Mouse (Mus musculus): ENCODE data around the gene Slc25a22. TPM values are rescaled to one million over a fixed set of nuclear protein-coding genes. Genes with fewer than 3 reads are reported as not detected.

Gene Slc25a22
- total and polyA plus RNA-seq, 3 experiments, result 6.5 to 31.5 (median 16.1) TPM

- dilution Hi-C loops (cut with MboI; ENCODE audit: extremely low pct_ligation_motif_present, extremely low pct_unique_long_range_greater_than_20kb, low sequenced_read_pairs) (no loop called here), in situ Hi-C loops (cut with MboI; ENCODE audit: low pct_ligation_motif_present, low pct_unique_long_range_greater_than_20kb, low sequenced_read_pairs) (no loop called here)
- H3K79me2 ChIP-seq (replicated peaks; ENCODE audit: control insufficient read depth, extremely low read depth, insufficient read depth, poor library complexity, severe bottlenecking), result peaks cover 18% of the 10 kb centered on the region
- H3K4me1 ChIP-seq (ENCODE audit: control insufficient read depth in 1 of 2, insufficient read depth in 2 of 2), result peaks cover 4 to 32% of the 10 kb centered on the region in 2 experiments
- no peak overlapping the region for H3K4me3 ChIP-seq (replicated peaks in 1 of 3; ENCODE audit: low read depth in 2 of 3, low read length in 2 of 3, poor library complexity in 1 of 3)
- H3K27ac ChIP-seq (ENCODE audit: insufficient read depth, low read depth), result no peak overlapping the region
- H3K4me2 ChIP-seq (ENCODE audit: insufficient read depth, low read depth, poor library complexity, severe bottlenecking), result no peak overlapping the region
- TF ChIP-seq UBTF (IDR thresholded peaks at IDR 0.05; ENCODE audit: low read depth, low read length), result no peak
- H3K27me3 ChIP-seq (replicated peaks), result peaks cover 7% of the 10 kb centered on the region
- no peak for DNase-seq (ENCODE audit: extremely low read depth)
- H3K9ac ChIP-seq (ENCODE audit: insufficient read depth, low read depth), result no peak overlapping the region
- H3K9me3 ChIP-seq (replicated peaks; ENCODE audit: low read length), result no peaks in the 10 kb centered on the region
- peaks cover 2 to 7% of the 10 kb centered on the region in 2 experiments for H3K36me3 ChIP-seq (replicated peaks in 1 of 2; ENCODE audit: control insufficient read depth in 1 of 2, insufficient read depth in 1 of 2, low read length in 1 of 2)
Observed at GRCm38 (mm10) chr7:141390326-141391259, 47.1 kb downstream of the Slc25a22 start.

- Histone ChIP-seq H3K4me2 (ENCODE audit: insufficient read depth, low read depth, poor library complexity, severe bottlenecking) (no peak overlapping the region), H3K9me3 (replicated peaks; ENCODE audit: low read length) (no peaks in the 10 kb centered on the region), H3K79me2 (replicated peaks; ENCODE audit: control insufficient read depth, extremely low read depth, insufficient read depth, poor library complexity, severe bottlenecking) (peaks cover 11% of the 10 kb centered on the region), H3K27me3 (replicated peaks) (peaks cover 10% of the 10 kb centered on the region), H3K27ac (ENCODE audit: insufficient read depth, low read depth) (no peak overlapping the region), H3K9ac (ENCODE audit: insufficient read depth, low read depth) (no peak overlapping the region), H3K4me3 (replicated peaks in 1 of 3; ENCODE audit: low read depth in 2 of 3, low read length in 2 of 3, poor library complexity in 1 of 3) (no peak overlapping the region), H3K36me3 (replicated peaks in 1 of 2; ENCODE audit: control insufficient read depth in 1 of 2, insufficient read depth in 1 of 2, low read length in 1 of 2) (no peaks in the 10 kb centered on the region), H3K4me1 (ENCODE audit: control insufficient read depth in 1 of 2, insufficient read depth in 2 of 2) (peaks cover 0 to 19% of the 10 kb centered on the region in 2 experiments; a peak in 2 of 4 replicates)
- dilution Hi-C loops (cut with MboI; ENCODE audit: extremely low pct_ligation_motif_present, extremely low pct_unique_long_range_greater_than_20kb, low sequenced_read_pairs), result no loop called here
- in situ Hi-C loops (cut with MboI; ENCODE audit: low pct_ligation_motif_present, low pct_unique_long_range_greater_than_20kb, low sequenced_read_pairs), result no loop called here
- no peak for DNase-seq (ENCODE audit: extremely low read depth)
- TF ChIP-seq MAZ (IDR thresholded peaks at IDR 0.05; ENCODE audit: low read depth, low read length) (no peak), KAT2A (IDR thresholded peaks at IDR 0.05; ENCODE audit: insufficient replicate concordance, low read length) (no peak), SMC3 (IDR thresholded peaks at IDR 0.05; ENCODE audit: low read depth, low read length) (no peak), HCFC1 (IDR thresholded peaks at IDR 0.05; ENCODE audit: low read depth, low read length) (no peak), ZKSCAN1 (IDR thresholded peaks at IDR 0.05; ENCODE audit: borderline replicate concordance, low read depth, low read length) (no peak), PAX5 (IDR thresholded peaks at IDR 0.05; ENCODE audit: low read length) (no peak), ZNF384 (IDR thresholded peaks at IDR 0.05; ENCODE audit: low read depth, low read length) (no peak), CHD1 (IDR thresholded peaks at IDR 0.05; ENCODE audit: low read depth, low read length) (no peak), CTCF (conservative IDR thresholded peaks at IDR 0.05 in 1 of 2, IDR thresholded peaks at IDR 0.05 in 1 of 2; ENCODE audit: low read depth in 2 of 2, low read length in 2 of 2) (no peak), JUND (conservative IDR thresholded peaks at IDR 0.05; ENCODE audit: low read depth, low read length) (no peak)
Observed at GRCm38 (mm10) chr7:141388487-141389109, 49.1 kb downstream of the Slc25a22 start.

All from CH12.LX (cell line).